Mouse (Mus musculus) G1E (cell line): ENCODE results near the gene Stk39. TPM values are rescaled to one million over a fixed set of nuclear protein-coding genes. Genes with fewer than 3 reads are reported as not detected.

Experiments
- ATAC-seq: 2 replicates; pipeline ENCODE4 v1.8.0; 2016; ENCODE audit warnings: mild to moderate bottlenecking; ENCODE audit not compliant: insufficient number of reproducible peaks, poor library complexity, low FRiP score, severe bottlenecking; ENCODE audit errors: extremely low read depth
- DNase-seq: peaks from one replicate; pipeline ENCODE4 v3.0.0; 2012; ENCODE audit warnings: low spot score
- H3K27me3 ChIP-seq: 2 replicates; pipeline ENCODE4 v1.6.1; 2012; ENCODE audit warnings: mild to moderate bottlenecking, low read length, inconsistent platforms; ENCODE audit not compliant: insufficient read depth
- H3K36me3 ChIP-seq: replicated peaks from 2 replicates; pipeline ENCODE3; 2012; ENCODE audit warnings: mild to moderate bottlenecking, inconsistent platforms
- H3K4me1 ChIP-seq: 2 replicates; pipeline ENCODE4 v1.6.1; 2012; ENCODE audit warnings: low read depth, low read length, inconsistent platforms, mixed read lengths; ENCODE audit not compliant: insufficient read depth
- H3K4me3 ChIP-seq: 2 replicates; pipeline ENCODE4 v1.5.1; 2012; ENCODE audit warnings: low read depth, mild to moderate bottlenecking, inconsistent platforms, low read length, moderate library complexity, mixed read lengths
- H3K9me3 ChIP-seq: replicated peaks from 2 replicates; pipeline ENCODE4 v1.6.1; 2012; ENCODE audit warnings: inconsistent platforms
- CTCF ChIP-seq: IDR thresholded peaks from 2 replicates; pipeline ENCODE4 v1.5.1; 2012; ENCODE audit warnings: low read depth, low read length, inconsistent platforms, mixed read lengths
- GATA1 ChIP-seq: IDR thresholded peaks from 2 replicates; pipeline ENCODE4 v1.6.1; 2012; ENCODE audit warnings: borderline replicate concordance, low read length, inconsistent platforms, mixed read lengths
- GATA2 ChIP-seq: IDR thresholded peaks from 2 replicates; pipeline ENCODE4 v1.6.1; 2012; ENCODE audit warnings: low read depth, low read length, inconsistent platforms, borderline replicate concordance
- POLR2AphosphoS5 ChIP-seq: IDR thresholded peaks from 2 replicates; pipeline ENCODE4 v1.6.1; 2012; ENCODE audit warnings: low read depth, low read length, inconsistent platforms; ENCODE audit not compliant: insufficient replicate concordance
- TAL1 ChIP-seq: conservative IDR thresholded peaks from 2 replicates; pipeline ENCODE4 v1.6.1; 2012; ENCODE audit warnings: low read depth, low read length, inconsistent platforms, mixed read lengths
- polyA plus RNA-seq: library from polyadenylated mRNA; stranded (reverse); fragments of >175 nt; gene quantifications from 2 replicates; pipeline ENCODE4 v1.2.3, GENCODE M21; 2012
- total RNA-seq, 2 experiments: library from RNA; stranded (forward) in 1 of 2; stranded (reverse) in 1 of 2; fragments of 200-1000 nt in 1 of 2; fragments of >200 nt in 1 of 2; fragmentation: Nextera tagmentation in 1 of 2; gene quantifications; 2 replicates each; pipeline ENCODE4 v1.2.3; 2014 to 2017

The Stk39 gene
- total and polyA plus RNA-seq, 3 experiments: 0.11 TPM; not detected in 2

DNA sequence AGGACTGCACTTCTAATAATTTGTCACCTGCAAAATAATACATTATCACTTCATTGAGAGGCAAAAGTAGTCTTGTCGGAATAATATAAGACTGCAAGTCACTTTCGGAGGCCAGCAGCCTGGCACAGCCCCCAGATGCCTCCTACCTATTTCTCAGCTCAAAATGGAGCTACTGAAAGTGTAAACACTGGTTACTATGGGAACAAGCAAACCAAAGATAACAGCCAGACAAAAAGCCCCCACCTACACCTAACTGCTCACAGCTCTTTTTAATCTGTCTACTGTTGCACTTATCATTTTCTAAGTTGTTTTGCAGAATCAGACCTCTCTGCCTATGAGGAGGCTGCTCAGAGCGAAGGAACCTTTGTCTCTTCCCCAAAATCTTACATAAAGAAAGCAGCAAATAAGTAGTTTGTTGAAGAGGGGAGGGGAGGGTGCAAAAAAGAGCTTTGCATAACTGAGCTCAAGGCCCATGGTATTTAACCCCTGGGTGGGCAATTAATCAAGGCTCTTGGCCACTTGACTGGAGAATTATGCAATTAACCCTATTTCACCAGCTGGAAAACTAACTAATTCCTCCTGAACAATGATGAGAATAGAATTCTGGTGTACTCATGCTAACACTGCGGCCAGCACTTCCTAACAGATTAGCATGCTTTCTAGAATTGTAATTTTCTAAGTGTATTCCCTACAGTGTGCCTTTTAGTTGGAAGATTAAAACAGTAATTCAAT, 170.1 kb downstream of the Stk39 start:
- ATAC-seq (no peak), DNase-seq (no peak)
- TF ChIP-seq CTCF (no peak), GATA1 (no peak), GATA2 (no peak), TAL1 (no peak), POLR2AphosphoS5 (no peak)
- H3K9me3 ChIP-seq: peaks cover 24% of the 10 kb centered on the region
- H3K4me3 ChIP-seq: no peak overlapping the region
- H3K36me3 ChIP-seq: no peaks in the 10 kb centered on the region
- H3K27me3 ChIP-seq: no peaks in the 10 kb centered on the region
- no peaks in the 10 kb centered on the region for H3K4me1 ChIP-seq

DNA sequence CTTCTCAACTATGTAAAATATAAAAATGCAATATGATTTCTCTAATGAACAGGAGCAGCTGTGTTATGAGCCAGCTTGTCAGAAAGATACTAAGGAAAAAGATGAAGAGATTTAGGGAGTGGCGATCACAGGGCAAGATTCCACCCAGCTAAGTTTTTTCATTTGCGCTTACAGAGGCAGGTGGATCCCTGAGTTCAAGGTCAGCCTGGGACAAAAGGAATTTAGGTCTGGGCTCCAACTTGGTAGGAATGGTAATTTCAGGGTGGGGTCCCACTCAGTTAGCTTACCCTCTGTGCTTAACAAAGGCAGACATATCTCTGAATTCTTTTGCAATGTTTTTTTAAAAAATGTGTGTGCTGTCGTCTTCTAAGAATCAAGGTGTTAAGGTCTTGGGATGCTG, 173.7 kb downstream of the Stk39 start:
- peaks cover 25% of the 10 kb centered on the region for H3K9me3 ChIP-seq
- no peak for TF ChIP-seq TAL1
- no peak for TF ChIP-seq GATA2
- no peak for TF ChIP-seq GATA1
- TF ChIP-seq POLR2AphosphoS5: no peak
- no peak for TF ChIP-seq CTCF
- no peaks in the 10 kb centered on the region for H3K36me3 ChIP-seq
- DNase-seq: no peak
- H3K4me1 ChIP-seq: no peaks in the 10 kb centered on the region
- no peak for ATAC-seq
- no peak overlapping the region for H3K4me3 ChIP-seq
- H3K27me3 ChIP-seq: no peaks in the 10 kb centered on the region

- Histone ChIP-seq H3K36me3 (no peaks in the 10 kb centered on the region), H3K9me3 (peaks cover 29% of the 10 kb centered on the region), H3K4me3 (no peak overlapping the region), H3K27me3 (no peaks in the 10 kb centered on the region), H3K4me1 (no peaks in the 10 kb centered on the region)
- no peak for ATAC-seq
- no peak for TF ChIP-seq TAL1
- TF ChIP-seq CTCF: no peak
- no peak for TF ChIP-seq POLR2AphosphoS5
- TF ChIP-seq GATA1: no peak
- TF ChIP-seq GATA2: no peak
- no peak for DNase-seq
These were observed 174.1 kb downstream of the Stk39 start for GRCm38 (mm10) chr2:68297955-68298354.

DNA sequence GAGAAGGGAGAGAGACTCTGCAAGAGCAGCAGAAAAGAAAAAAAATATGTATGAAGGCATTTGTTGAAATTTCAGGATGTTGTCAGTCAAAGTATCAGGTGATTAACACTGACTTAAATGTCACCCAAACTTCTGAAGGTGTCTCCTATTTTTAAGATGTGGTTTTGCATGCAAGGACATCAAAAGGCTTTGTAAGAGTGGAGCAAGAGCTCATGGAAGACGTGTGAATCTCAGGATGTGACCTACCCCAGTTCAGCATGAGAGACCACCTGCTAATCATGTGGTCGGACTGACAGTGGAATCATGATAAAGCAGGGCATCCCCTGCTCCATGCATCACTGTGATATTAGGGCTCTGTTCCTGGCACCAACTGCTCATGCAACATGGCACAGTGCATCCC, 175.3 kb downstream of the Stk39 start:
- DNase-seq: no peak
- peaks cover 39% of the 10 kb centered on the region for H3K9me3 ChIP-seq
- no peak overlapping the region for H3K4me3 ChIP-seq
- H3K4me1 ChIP-seq: no peaks in the 10 kb centered on the region
- no peaks in the 10 kb centered on the region for H3K36me3 ChIP-seq
- no peak for TF ChIP-seq TAL1
- no peak for ATAC-seq
- H3K27me3 ChIP-seq: no peaks in the 10 kb centered on the region

DNA sequence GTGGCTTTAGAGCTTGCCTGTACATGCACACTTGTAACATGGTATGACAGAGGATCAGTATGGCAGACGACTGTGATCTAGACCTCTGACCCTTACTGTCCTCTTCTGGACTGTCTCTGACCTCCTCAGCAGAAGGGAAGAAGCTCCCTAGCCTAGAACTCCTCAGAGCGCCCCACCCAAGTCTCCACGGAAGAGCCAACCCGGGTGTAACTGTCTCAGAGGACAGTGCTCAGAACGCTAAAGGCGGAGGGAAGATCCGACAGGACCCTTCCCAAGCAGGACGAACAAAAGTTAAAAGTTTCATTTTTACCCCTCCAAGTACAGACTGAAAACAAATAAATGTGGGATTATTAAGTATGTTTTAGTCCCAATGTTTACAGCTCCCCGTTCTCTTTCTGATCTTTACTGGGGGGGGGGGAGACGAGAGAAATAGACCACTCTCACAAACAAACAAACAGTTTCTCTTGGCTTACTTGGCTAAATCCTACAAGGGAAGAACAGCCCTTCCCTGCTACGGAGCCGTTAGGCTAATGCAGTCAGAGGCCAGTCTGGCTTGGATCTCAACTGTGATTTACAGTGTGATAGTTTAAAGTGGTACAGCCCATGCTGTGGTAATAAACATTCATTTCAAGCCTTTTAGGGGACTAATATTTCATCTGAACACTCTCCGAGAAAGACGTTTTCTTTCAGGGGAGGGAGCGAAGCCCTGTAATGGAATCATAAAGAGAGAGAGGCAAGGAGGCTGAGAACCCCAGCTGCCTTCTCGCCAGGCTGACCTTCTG, 179.3 kb downstream of the Stk39 start:
- TF ChIP-seq TAL1: no peak
- TF ChIP-seq CTCF: no peak
- TF ChIP-seq GATA1: no peak
- no peak for TF ChIP-seq POLR2AphosphoS5
- peaks cover 55% of the 10 kb centered on the region for H3K9me3 ChIP-seq

GRCm38 (mm10) chr2:68291895-68292294, 180.2 kb downstream of the Stk39 start:
- H3K9me3 ChIP-seq: peaks cover 59% of the 10 kb centered on the region
- H3K36me3 ChIP-seq: no peaks in the 10 kb centered on the region
- H3K4me1 ChIP-seq: no peaks in the 10 kb centered on the region
- no peaks in the 10 kb centered on the region for H3K27me3 ChIP-seq
- TF ChIP-seq GATA2: no peak
- TF ChIP-seq GATA1: no peak
- TF ChIP-seq TAL1: no peak
- no peak for TF ChIP-seq POLR2AphosphoS5
- TF ChIP-seq CTCF: no peak
- ATAC-seq (no peak), DNase-seq (no peak)
- no peak overlapping the region for H3K4me3 ChIP-seq

More for the DNA sequence above, 179.3 kb downstream of the Stk39 start:
- Histone ChIP-seq H3K4me1 (no peaks in the 10 kb centered on the region), H3K36me3 (no peaks in the 10 kb centered on the region), H3K27me3 (no peaks in the 10 kb centered on the region), H3K4me3 (no peak overlapping the region)
- DNase-seq (no peak), ATAC-seq (no peak)
